Mouse (Mus musculus): ENCODE results near the gene Cyp46a1. TPM values are rescaled to one million over a fixed set of nuclear protein-coding genes. Genes with fewer than 3 reads are reported as not detected.

Gene Cyp46a1
- polyA plus RNA-seq, 1 experiment from 2014 or later, result 14.9 TPM

GRCm38 (mm10) chr12:108348151-108348550, 14.0 kb downstream of the Cyp46a1 start:
- Histone ChIP-seq H3K27ac (replicated peaks) (no peak overlapping the region), H3K4me3 (no peak overlapping the region), H3K9ac (no peak overlapping the region), H3K9me3 (no peaks in the 10 kb centered on the region), H3K4me1 (replicated peaks) (peaks cover 10% of the 10 kb centered on the region), H3K36me3 (no peaks in the 10 kb centered on the region), H3K27me3 (peaks cover 22% of the 10 kb centered on the region), H3K4me2 (no peak overlapping the region)
- 90% methylated on average over 8 of the region's 8 CpGs for WGBS
- no peak for ATAC-seq (ENCODE audit: low read depth)

- H3K27me3 ChIP-seq, result peaks cover 30% of the 10 kb centered on the region
- H3K36me3 ChIP-seq, result no peaks in the 10 kb centered on the region
- no peak overlapping the region for H3K4me3 ChIP-seq
- no peak overlapping the region for H3K9ac ChIP-seq
- no peaks in the 10 kb centered on the region for H3K9me3 ChIP-seq
- WGBS, result 64% methylated on average over 5 of the region's 5 CpGs
- H3K4me1 ChIP-seq (replicated peaks), result peaks cover 10% of the 10 kb centered on the region
- H3K4me2 ChIP-seq, result no peak overlapping the region
- ATAC-seq (ENCODE audit: low read depth), result no peak
- H3K27ac ChIP-seq (replicated peaks), result no peak overlapping the region
These were observed 14.8 kb downstream of the Cyp46a1 start for GRCm38 (mm10) chr12:108349026-108349425.

GRCm38 (mm10) chr12:108350931-108351330, 16.8 kb downstream of the Cyp46a1 start:
- Histone ChIP-seq H3K27me3 (peaks cover 36% of the 10 kb centered on the region), H3K4me2 (no peak overlapping the region), H3K4me3 (no peak overlapping the region), H3K4me1 (replicated peaks) (peaks cover 10% of the 10 kb centered on the region), H3K27ac (replicated peaks) (no peak overlapping the region), H3K9me3 (no peaks in the 10 kb centered on the region; the same call in 1 of the 2 replicates), H3K9ac (no peak overlapping the region), H3K36me3 (no peaks in the 10 kb centered on the region)
- no peak for ATAC-seq (ENCODE audit: low read depth)
- 84% methylated on average over 10 of the region's 10 CpGs for WGBS

- peaks cover 36% of the 10 kb centered on the region for H3K27me3 ChIP-seq
- H3K4me2 ChIP-seq, result peak overlapping the region; percentile 52
- 10% methylated on average over 35 of the region's 35 CpGs for WGBS
- H3K9me3 ChIP-seq, result no peaks in the 10 kb centered on the region; the same call in 1 of the 2 replicates
- H3K4me1 ChIP-seq (replicated peaks), result peaks cover 10% of the 10 kb centered on the region
- peak; percentile 40; the same call in 1 of the 2 replicates for ATAC-seq (ENCODE audit: low read depth)
- H3K4me3 ChIP-seq, result peak overlapping the region; percentile 23
- no peak overlapping the region for H3K27ac ChIP-seq (replicated peaks)
- peak overlapping the region; percentile 56 for H3K9ac ChIP-seq
- no peaks in the 10 kb centered on the region for H3K36me3 ChIP-seq
These were observed 18.4 kb downstream of the Cyp46a1 start for GRCm38 (mm10) chr12:108352371-108353136.

GRCm38 (mm10) chr12:108354284-108354683, 20.1 kb downstream of the Cyp46a1 start:
- peaks cover 36% of the 10 kb centered on the region for H3K27me3 ChIP-seq
- H3K4me3 ChIP-seq, result no peak overlapping the region
- H3K9ac ChIP-seq, result no peak overlapping the region
- no peak overlapping the region for H3K27ac ChIP-seq (replicated peaks)
- ATAC-seq (ENCODE audit: low read depth), result no peak
- H3K4me1 ChIP-seq (replicated peaks), result peaks cover 10% of the 10 kb centered on the region
- no peaks in the 10 kb centered on the region; the same call in 1 of the 2 replicates for H3K9me3 ChIP-seq
- WGBS, result 62% methylated on average over 2 of the region's 2 CpGs
- H3K36me3 ChIP-seq, result no peaks in the 10 kb centered on the region
- H3K4me2 ChIP-seq, result no peak overlapping the region

- Histone ChIP-seq H3K9ac (no peak overlapping the region), H3K36me3 (no peaks in the 10 kb centered on the region), H3K4me3 (no peak overlapping the region), H3K4me2 (no peak overlapping the region), H3K27me3 (peaks cover 36% of the 10 kb centered on the region), H3K27ac (replicated peaks) (no peak overlapping the region), H3K9me3 (no peaks in the 10 kb centered on the region; the same call in 1 of the 2 replicates), H3K4me1 (replicated peaks) (peaks cover 10% of the 10 kb centered on the region)
- no peak for ATAC-seq (ENCODE audit: low read depth)
- 91% methylated on average over 1 of the region's 1 CpGs for WGBS
These were observed 21.1 kb downstream of the Cyp46a1 start for GRCm38 (mm10) chr12:108355271-108355670.

GRCm38 (mm10) chr12:108355986-108356385, 21.8 kb downstream of the Cyp46a1 start:
- no peak overlapping the region for H3K9ac ChIP-seq
- H3K4me2 ChIP-seq, result no peak overlapping the region
- peaks cover 35% of the 10 kb centered on the region for H3K27me3 ChIP-seq
- H3K36me3 ChIP-seq, result no peaks in the 10 kb centered on the region
- H3K4me3 ChIP-seq, result no peak overlapping the region
- H3K4me1 ChIP-seq (replicated peaks), result peaks cover 10% of the 10 kb centered on the region
- no peak overlapping the region for H3K27ac ChIP-seq (replicated peaks)
- no peak for ATAC-seq (ENCODE audit: low read depth)
- no peaks in the 10 kb centered on the region; the same call in 1 of the 2 replicates for H3K9me3 ChIP-seq

- Histone ChIP-seq H3K36me3 (no peaks in the 10 kb centered on the region), H3K4me3 (no peak overlapping the region), H3K9ac (no peak overlapping the region), H3K27ac (replicated peaks) (0 out of 2 replicates have a peak overlapping the region, but pooled peaks have one; percentile 18), H3K9me3 (no peaks in the 10 kb centered on the region), H3K4me1 (replicated peaks) (peaks cover 17% of the 10 kb centered on the region), H3K4me2 (no peak overlapping the region), H3K27me3 (no peaks in the 10 kb centered on the region)
- under 1% methylated on average over 5 of the region's 5 CpGs for WGBS
- peak; percentile 80 for ATAC-seq (ENCODE audit: low read depth)
These were observed 29.6 kb downstream of the Cyp46a1 start for GRCm38 (mm10) chr12:108363796-108364195.

- Histone ChIP-seq H3K9ac (no peak overlapping the region), H3K27me3 (no peaks in the 10 kb centered on the region), H3K27ac (replicated peaks) (no peak overlapping the region), H3K4me2 (no peak overlapping the region), H3K36me3 (no peaks in the 10 kb centered on the region), H3K4me3 (no peak overlapping the region), H3K9me3 (no peaks in the 10 kb centered on the region), H3K4me1 (replicated peaks) (peaks cover 20% of the 10 kb centered on the region)
- peak; percentile 44; the same call in 1 of the 2 replicates for ATAC-seq (ENCODE audit: low read depth)
- WGBS, result 28% methylated on average over 3 of the region's 3 CpGs
These were observed 31.2 kb downstream of the Cyp46a1 start for GRCm38 (mm10) chr12:108365340-108365739.

GRCm38 (mm10) chr12:108365868-108366267, 31.7 kb downstream of the Cyp46a1 start:
- no peak for ATAC-seq (ENCODE audit: low read depth)
- Histone ChIP-seq H3K27me3 (no peaks in the 10 kb centered on the region), H3K27ac (replicated peaks) (no peak overlapping the region), H3K4me2 (no peak overlapping the region), H3K4me1 (replicated peaks) (peaks cover 23% of the 10 kb centered on the region), H3K36me3 (no peaks in the 10 kb centered on the region), H3K9me3 (no peaks in the 10 kb centered on the region), H3K4me3 (no peak overlapping the region), H3K9ac (no peak overlapping the region)
- WGBS, result 78% methylated on average over 7 of the region's 7 CpGs

- Histone ChIP-seq H3K27ac (replicated peaks) (no peak overlapping the region), H3K36me3 (no peaks in the 10 kb centered on the region), H3K9me3 (no peaks in the 10 kb centered on the region), H3K4me2 (no peak overlapping the region), H3K4me3 (no peak overlapping the region), H3K9ac (no peak overlapping the region), H3K4me1 (replicated peaks) (peaks cover 41% of the 10 kb centered on the region), H3K27me3 (no peaks in the 10 kb centered on the region)
- no peak for ATAC-seq (ENCODE audit: low read depth)
- WGBS, result 76% methylated on average over 2 of the region's 2 CpGs
These were observed 33.7 kb downstream of the Cyp46a1 start for GRCm38 (mm10) chr12:108367909-108368308.

GRCm38 (mm10) chr12:108368921-108369320, 34.7 kb downstream of the Cyp46a1 start:
- H3K27ac ChIP-seq (replicated peaks), result no peak overlapping the region
- H3K9ac ChIP-seq, result no peak overlapping the region
- no peaks in the 10 kb centered on the region for H3K36me3 ChIP-seq
- H3K4me2 ChIP-seq, result no peak overlapping the region
- H3K27me3 ChIP-seq, result no peaks in the 10 kb centered on the region
- ATAC-seq (ENCODE audit: low read depth), result no peak
- peaks cover 42% of the 10 kb centered on the region for H3K4me1 ChIP-seq (replicated peaks)
- H3K4me3 ChIP-seq, result no peak overlapping the region
- WGBS, result 33% methylated on average over 5 of the region's 5 CpGs
- H3K9me3 ChIP-seq, result no peaks in the 10 kb centered on the region

All from neural tube, embryonic 13.5 days (tissue).